Mouse (Mus musculus): Measurements from ENCODE around the gene Agtpbp1.

- no peak for TF ChIP-seq CTCF (IDR thresholded peaks at IDR 0.05; ENCODE audit: borderline replicate concordance, insufficient read depth, low read depth, low read length)
- no peak for TF ChIP-seq POLR2A (IDR thresholded peaks at IDR 0.05; ENCODE audit: borderline replicate concordance, insufficient read depth, low read length)
Measured at GRCm38 (mm10) chr13:59469701-59470100, 115.3 kb downstream of the Agtpbp1 start.

Data from cerebellum, adult 2 months (tissue).